Mouse (Mus musculus): ENCODE data around the gene Eif2d.

Gene Eif2d

DNA sequence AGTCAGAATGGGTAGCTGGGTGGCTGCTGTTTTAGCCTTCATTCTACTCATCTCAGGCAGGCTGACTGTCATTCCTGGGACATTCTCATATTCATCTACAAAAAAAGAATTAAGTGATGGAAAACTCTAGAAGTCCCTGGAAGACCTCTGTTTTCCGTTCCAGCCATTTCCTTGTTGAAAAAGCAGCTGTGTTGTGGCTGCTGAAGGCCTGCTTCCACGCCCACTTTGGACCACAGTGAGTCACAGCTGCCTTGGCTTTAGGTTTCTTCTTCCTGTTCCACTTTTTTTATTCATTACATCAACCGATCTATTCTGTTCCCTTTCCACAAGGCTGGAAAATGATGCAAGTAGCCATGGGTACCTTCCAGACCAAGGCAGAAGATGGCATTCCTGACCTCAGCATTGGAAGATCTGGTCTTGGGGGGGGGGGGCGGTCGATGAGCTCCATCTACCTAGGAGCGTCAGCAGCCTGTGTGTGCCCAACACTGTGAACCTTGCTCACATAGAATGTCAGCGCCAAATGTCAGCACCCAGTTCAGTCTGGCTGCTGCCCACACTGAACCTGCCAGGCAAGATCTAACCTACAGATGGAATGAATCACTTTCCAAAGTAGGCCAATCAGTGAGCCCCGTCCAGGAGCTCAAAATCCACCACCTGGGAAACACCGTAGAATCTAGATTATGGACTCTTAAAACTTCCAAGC lies 31.4 kb downstream of the Eif2d start:
- DNase-seq: peak; percentile 25 to 39

DNA sequence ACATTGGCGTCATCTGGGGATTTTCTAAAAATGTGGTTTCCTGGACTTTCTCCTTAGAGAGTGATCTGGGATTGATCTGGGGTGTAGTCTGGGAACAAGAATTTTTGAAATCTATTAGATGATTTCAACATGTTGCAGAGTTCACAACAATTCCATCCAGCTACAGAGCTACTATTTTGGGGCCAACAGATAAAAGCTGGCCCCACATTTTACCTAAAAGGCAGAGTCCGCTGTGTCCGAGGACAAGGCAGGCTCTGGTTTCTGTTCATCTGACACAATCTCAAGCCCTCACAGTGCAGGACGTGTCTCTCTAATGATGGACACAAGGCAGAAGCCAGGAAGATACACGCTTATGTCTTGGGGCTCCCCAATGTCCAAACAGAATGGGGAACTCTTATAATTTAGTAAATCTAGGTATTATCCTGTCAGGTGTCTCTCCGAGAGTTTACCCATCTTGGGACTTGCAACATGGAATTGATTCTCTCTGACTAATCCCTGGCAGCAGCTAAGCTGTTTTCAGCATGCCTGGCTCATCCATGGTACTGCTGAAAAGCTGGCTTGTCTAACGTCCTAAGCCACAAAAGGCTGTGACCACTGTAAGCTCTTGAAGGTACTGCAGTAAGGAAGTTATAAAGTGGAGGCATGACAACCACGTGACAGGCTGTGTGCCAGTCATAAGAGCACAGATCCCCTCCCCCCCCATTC lies 32.1 kb downstream of the Eif2d start:
- no peak for DNase-seq

DNA sequence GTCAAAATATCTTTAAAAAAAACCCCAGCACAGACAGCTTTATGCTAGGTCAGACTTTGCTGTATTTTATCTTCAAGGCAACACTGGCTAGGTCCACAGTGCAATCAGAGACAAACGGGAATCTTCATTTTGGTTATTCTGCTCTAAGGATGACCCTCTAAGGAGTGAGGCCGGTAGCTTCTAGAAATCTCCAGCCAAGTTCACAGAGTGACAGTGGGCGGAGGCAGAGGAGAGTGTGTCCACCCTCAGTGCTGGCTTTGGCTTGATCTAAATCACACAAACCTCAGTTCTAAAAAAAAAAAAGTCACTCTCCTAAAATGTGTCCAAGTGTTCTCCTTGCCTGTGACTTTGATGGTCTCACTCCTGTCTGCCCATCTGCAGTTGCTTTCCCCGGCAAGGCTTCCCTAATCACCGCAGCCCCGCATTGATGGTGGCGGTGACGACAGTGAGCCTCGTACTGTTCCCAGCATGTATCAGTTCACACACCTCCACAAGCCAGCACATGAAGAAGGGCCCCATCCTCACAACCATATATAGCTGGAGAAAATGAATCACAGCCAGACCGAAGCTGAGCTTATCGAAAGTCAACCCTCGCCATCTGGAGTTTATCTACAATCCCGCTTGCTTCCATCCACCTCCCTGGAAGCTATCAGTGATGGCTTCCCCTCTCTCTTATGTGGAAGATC lies 33.0 kb downstream of the Eif2d start:
- DNase-seq: no peak

DNA sequence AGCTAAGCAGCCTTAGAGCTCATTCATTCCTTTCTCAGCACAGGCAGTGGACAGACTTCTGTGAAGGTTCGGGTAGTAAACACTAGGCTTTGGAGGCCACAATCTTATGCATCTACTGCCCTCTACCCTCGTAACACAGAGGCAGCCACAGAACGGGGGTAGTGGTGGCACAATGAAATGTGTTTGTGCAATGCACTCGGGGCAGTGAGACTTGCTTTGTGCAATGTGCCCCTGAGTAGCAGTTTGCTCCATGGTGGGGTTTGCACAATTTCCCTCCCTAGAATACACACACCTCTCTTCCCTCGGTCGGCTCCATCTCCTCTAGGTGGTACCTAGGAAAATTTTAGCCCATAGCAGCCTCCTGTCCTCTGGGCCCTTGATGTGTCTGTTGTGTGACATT lies 34.0 kb downstream of the Eif2d start:
- no peak for DNase-seq

DNA sequence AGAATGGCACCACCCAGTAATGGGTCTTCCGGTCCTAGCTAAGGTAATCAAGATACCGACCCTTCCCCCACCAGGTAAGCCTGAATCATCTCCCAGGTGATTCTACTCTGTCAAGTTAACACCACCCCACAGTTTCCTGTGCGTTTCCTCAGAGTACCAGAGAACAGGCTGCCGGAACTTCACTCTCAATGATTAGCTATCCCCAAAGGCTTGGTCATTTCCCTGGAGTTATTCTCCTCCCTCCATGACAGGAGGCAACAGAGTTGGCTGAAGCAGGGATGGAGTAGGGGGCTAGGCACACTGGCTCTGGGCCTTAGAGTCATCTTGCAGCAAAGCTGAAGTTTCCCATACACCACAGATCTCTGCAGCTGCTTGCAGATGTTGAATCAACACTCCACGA lies 34.9 kb downstream of the Eif2d start:
- no peak for DNase-seq

DNA sequence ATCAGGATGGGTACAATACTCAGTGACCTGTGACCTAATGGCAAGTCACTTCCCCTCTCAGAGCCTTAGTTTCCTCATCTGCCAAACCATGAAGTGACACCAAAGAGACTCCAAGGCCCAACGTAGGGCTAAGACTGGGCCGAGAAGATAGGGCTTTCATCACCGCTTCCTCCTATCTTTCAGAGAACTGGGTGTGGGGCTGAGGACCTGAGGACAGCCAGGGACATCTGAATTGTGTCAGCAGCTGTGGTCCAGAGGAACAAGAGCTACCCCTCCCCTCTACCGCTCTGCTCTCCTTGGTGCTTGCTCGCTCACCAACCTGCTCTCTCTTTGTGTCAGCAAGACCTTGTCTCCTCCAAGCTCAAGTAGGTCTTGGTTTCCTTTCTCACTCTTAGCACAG lies 35.7 kb downstream of the Eif2d start:
- DNase-seq: no peak

DNA sequence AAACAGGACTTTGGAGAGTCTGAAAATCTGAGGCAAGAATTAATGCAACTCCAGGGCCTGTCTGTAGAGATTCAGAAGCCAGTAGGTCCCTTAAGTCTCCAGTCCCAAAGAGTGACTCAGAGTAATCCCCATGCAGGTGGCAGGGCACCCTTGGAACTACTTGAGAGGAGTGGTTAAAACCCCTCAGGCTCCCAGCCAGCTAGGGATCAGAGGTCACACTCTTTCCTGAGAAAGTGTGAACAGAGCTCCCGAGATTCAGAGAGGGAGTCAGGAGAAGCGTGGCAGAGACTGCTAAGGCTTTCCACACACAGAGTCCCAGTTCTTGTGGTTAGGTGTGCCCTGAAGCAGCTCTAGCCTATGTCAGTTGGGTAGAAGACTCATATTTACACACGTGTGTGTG lies 40.8 kb downstream of the Eif2d start:
- peak; percentile 50 to 74 for DNase-seq

DNA sequence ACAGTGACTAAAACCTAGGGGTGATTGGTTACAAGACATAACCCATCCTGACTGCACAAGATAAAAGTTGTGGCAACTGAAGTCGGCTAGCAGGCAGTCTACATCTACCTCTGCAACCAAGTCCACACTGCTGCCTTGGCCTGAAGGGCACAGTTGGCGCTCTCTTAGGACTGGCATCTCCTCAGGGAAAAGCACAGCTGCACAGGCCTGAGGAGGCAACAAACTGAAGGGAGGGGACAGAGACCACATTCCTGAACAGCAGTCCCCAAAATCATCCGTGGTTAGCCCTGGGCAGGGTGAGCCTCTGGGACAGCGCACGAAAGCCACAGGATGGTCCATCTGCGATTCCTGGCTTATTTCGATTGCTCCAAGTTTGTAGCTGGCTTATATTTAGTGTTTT lies 42.7 kb downstream of the Eif2d start:
- no peak for DNase-seq

DNA sequence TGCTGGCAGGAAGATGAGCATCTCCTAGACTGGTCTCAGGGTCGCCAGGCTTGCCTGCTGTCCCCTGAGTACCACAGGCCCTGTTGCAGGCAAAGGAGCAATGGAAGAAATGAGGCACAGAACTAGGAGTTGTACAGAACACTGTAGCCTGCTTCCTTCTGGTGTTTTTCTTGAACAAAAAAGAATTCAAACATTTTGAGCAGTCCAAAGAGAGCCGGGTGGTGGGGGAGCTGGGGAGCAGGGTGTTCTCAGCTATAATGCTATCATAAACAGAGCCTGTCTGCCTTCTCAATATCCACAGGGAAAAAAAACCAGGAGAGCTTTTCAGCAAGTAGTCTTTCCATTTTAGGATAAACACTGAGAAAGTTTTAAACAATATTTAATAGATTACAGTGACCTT lies 43.1 kb downstream of the Eif2d start:
- DNase-seq: no peak

DNA sequence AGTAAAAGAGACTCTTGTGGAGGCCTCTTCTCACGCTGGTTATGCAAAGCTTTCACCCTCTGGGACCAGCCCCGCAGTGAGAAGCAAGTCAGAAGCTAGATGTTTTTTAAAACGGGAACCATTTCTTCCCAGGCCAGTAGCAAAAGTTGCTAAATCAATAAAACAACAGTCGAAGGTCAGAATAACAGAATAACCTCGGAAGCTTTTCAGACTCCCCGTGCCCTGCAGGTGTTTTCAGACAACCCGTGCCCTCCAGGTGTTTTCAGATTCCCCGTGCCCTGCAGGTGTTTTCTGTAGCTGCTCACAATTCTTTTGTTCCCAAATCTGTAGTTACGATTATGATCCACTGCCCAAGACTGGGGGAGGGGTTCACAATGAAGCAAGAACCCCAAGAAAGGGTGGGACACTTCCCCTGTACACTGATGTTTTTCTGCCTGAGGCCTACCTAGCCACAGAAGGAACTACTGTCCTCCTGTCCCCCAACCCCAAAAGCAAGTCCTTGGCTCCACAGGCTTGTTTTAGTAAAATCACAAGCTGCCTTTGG lies 45.5 kb downstream of the Eif2d start:
- no peak for DNase-seq

DNA sequence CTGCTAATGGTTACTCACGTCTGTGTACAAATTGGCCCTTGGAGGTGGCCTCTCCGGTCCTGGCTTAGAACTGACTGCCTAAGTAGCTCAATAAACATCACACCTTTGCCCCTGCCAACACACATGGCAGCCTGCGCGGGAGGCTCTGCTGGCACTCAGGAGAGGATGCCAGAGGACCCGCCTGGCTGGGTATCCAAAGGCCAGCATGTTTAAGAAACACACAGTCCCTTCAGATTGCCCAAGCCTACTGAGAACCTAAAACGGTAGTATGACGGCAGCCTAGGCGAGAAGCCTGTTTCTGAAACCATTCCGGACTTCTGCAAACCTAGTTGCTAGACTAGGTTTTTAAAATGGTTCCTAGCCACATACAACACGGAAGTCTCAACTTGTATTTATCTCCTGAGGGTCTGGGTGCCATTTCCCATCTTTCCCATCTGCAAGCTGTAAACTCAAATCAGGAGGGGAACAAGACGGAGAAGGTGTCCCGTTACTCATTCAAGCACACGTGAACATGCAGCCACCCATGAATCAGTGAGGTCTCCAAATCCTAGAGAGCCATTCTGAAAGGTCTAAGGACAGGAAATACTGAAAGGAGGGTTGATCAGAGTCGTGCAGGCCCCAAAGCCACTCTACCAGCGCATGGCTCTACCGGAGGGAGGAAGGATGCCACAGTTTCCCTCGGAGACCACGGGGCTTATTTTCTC lies 46.3 kb downstream of the Eif2d start:
- peak; percentile 28 to 43 for DNase-seq

DNA sequence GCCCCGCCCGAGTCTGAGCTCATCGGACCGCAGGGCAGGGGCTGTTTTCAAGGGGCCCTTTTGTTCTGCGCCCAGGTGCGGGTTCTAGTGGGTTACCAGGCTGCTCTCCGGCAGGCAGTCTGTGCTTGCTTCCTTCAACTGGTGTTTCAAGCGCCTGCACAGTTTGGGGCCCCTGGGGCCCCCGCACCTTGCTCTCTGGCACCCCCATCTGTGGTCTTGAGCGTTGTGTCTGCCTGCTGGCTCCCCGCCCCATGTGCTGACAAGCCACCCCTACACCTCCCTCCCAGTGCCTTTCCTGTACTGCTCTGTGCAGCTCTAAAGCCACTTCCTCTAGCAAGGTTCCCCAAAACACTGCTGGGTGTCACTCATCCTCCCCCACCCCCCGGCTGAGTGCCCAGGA lies 47.0 kb downstream of the Eif2d start:
- peak in 1 of 2 experiments; percentile 46 for DNase-seq

DNA sequence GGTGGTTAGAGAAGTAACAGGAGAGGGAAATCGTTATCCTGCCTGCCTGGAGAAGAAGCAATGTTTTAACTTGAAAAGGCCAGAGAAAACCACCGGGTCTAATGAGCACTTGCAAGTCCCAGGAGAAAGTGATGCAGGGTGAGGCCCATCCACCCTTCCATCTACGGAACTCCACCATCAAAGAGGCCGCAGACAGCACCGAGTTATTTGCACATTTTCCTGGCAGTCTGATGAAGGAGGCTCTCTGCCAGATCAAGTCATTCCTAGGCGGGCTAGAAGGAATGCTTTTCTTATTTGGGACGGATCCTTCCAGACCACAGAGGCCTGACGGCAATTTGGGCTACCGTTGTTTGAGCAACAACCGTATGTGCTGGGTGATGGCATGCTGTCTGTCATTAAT lies 47.6 kb downstream of the Eif2d start:
- DNase-seq: no peak

DNA sequence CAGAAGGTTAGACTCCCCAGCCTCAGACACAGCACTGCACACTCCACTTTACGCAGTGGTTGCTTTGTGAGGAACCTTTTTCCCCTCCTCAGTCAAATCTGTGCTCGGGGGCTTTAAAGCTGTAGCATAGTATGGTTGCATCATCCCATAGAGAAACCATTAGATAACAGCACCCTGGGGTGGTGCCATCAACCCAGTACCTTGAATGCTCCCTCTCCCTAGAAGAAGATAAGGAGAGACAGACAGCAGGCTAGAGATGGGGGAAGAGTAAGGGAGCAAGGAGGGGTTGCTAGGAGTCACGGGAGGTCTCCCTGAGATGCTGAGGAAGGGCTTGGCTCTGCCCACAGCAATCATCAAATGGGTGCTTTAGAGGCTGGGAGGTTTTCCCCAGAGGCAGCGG lies 48.4 kb downstream of the Eif2d start:
- no peak for DNase-seq

DNA sequence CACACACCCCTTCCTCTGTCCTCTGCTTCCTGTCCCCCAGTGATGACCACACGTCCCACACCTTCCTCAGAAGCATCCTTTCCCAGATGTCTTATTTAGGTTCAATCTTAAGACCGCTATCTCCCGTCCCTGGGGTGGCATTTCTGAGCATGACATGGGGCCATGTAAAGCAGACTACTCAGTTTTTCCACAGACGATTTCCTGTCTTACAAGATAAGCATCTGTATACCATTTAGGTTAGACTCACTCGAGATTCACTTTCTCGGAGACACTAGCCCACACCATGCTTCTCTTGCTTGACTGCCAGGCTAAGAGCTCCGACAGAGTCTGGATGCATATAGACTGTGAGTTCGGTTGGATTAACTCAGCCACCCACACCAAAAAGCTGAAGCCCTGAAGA lies 51.5 kb downstream of the Eif2d start:
- no peak for DNase-seq

DNA sequence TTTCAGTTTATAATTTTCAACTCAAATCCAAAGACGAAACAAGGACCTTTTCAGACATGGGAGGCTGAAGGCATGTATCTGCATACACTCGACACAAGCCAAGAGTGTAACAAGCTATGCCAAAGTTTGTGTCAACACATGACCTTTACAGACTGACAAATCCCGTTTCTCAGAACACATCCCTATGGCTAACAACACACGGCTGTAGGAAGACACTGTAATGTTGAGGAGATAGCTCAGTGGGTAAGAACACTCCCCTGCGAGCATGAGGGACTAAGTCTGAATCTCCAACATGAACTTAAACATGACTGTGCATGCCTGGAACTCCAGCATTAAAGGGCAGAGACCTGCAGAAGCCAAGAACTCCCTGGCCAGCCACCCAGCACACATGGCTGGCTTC lies 53.4 kb downstream of the Eif2d start:
- DNase-seq: no peak

DNA sequence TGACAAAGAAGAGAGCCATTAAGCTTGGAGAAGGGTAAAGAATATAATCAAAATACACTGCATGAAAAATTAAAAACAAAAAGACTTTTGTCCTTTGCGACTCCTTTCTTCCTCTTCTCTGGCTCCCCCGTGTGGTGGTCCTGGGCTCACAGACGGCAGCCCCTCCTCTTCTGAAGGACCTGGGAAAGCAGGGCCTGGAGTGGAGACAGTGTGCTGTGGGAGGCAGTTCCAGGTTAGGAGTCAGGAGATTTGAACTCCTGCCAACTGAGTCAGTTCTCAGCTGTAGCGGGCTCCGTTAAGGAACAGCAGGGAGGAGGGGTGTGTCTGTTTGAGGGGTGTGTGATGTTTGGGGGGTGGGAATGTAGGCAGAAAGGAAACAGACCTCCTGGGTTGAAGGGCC lies 54.5 kb downstream of the Eif2d start:
- DNase-seq: peak; percentile 42 to 86

DNA sequence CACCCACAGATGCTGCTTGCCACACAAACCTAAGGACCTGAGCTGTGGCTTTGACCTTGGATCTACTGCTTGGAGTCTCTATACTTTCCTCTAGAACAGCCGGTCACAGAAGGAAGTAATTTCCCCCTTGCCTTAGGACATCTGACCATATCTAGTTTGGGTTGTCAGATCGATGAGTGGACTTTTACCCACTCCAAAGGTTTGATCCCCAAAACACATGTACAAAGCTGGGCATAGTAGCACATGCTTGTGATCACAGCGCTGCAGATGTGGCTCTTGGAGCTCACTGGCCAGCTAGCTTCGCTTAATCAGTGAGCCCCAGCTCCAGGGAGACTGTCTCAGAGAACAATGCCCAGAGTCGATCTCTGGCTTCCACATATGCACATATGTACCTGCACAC lies 55.1 kb downstream of the Eif2d start:
- no peak for DNase-seq

DNA sequence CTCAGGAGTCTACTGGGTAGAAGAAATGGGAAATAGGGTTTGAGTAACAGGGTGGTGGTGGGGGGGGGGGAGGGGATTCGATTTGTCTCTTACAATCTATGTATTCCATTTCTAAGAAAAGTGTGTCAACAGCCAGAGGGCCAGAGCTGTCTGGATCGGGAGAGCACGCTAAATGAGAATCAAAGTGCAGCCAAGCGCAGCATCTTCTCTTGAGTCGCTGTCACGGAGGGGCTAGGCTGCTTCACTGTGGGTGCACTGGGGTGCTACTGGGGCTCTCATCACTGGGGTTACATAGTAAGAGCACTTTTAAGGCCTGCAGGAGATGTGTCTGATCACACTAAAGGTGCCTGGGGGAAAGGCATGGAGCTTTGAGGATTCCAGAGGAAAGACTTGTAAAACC lies 55.8 kb downstream of the Eif2d start:
- no peak for DNase-seq

DNA sequence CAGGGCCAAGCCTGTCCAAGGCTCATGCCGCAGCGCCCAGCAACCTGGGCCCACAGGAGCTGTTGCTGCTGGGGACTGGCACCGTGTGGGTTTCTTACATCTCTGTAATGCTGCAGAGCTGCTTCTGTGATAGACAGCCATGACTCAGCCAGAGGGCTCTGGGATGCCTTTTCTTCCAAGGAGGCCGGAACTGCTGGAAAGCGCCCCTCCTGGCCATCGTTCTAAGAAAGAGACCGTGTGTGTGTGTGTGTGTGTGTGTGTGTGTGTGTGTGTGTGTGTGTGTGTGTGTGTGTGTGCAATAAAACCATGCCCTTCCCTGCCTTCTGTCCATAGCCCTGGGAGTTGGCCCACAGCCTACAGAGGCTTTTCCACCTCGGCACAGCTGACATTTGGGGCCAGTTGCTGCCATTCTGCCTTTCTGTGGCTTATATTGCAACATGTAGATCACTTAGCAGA lies 57.0 kb downstream of the Eif2d start:
- no peak for DNase-seq

DNA sequence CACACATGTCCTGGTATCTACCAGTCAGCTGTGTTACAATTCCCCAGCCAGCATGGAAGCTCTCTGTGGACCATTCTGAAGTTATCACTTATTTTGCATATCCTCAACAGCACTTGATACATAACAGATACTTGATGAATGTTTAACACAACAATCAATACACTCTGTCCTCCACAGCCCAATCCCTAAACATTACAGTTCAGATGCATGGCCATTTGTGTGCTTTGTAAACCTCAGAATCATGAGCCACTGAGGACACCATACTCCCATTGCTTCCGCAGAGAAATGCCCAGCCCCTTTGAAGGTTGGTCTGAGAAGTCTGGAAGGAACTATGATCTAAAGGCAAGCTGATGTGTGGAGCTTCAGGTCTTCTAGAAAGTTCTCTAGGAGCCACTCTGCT lies 58.7 kb downstream of the Eif2d start:
- no peak for DNase-seq

DNA sequence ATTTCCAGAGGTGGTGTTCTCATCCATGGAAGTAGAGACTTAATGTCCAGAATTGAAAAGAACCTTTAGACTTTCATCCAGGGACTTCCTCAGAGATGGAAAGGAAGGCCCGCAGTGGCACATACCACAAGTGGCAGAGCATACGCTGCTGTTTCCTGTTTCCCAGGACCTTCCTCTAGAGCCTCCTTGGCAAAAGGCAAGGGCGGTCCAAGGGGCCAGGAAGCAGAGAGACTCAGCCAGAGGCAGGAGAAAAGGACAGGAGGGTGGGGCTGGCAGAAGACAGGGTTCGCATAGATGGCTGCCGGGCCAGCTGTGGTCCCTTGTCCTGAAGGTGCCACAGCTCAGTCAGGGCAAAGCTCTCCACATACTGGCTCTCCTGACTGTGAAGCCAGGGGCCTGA lies 60.0 kb downstream of the Eif2d start:
- DNase-seq: no peak

DNA sequence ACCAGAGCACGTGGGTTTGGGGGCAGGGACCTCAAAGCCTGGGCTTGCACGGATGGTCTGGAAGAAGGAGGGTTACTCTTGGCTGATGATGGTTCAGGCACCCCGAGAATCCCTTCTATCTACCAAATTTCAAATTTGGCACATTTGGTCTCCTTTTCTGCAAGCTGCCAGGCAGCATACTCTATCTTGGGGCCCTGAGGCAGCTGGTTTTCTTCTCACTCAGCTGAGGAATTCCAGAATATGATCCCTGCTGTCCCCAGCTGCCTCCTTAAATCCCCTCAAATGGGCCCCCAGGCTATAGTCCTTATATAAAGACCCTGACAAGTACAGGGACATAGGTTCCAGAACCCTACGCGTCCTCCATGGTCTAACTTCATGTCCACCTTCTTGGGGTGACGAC lies 60.4 kb downstream of the Eif2d start:
- no peak for DNase-seq

All from kidney, postnatal 36 days (tissue).